Mouse (Mus musculus) limb, embryonic 10.5 days (tissue): ENCODE data around the gene Ahsg. TPM values are rescaled to one million over a fixed set of nuclear protein-coding genes. Genes with fewer than 3 reads are reported as not detected.

ENCODE experiments used
- DNase-seq: peaks from one replicate; pipeline ENCODE4 v3.0.0-alpha.2; 2017; ENCODE audit warnings: low spot score
- H3K27ac ChIP-seq: fragments of 300-500 bp; sonication (generic); 2 replicates; pipeline ENCODE4 v1.5.1; 2016; ENCODE audit warnings: mild to moderate bottlenecking
- H3K27me3 ChIP-seq: fragments of 300-500 bp; sonication (generic); 2 replicates; pipeline ENCODE4 v1.6.1; 2016; ENCODE audit warnings: low read depth, mild to moderate bottlenecking; ENCODE audit not compliant: poor library complexity, severe bottlenecking
- H3K36me3 ChIP-seq: fragments of 300-500 bp; sonication (generic); 2 replicates; pipeline ENCODE4 v1.6.1; 2016; ENCODE audit warnings: mild to moderate bottlenecking, moderate library complexity
- H3K4me1 ChIP-seq: fragments of 300-500 bp; sonication (generic); 2 replicates; pipeline ENCODE4 v1.6.1; 2016
- H3K4me3 ChIP-seq: fragments of 300-500 bp; sonication (generic); 2 replicates; pipeline ENCODE4 v1.5.1; 2016; ENCODE audit warnings: mild to moderate bottlenecking, moderate library complexity
- H3K9me3 ChIP-seq: fragments of 300-500 bp; sonication (generic); replicated peaks from 2 replicates; pipeline ENCODE4 v1.6.1; 2016; ENCODE audit warnings: mild to moderate bottlenecking
- WGBS: fragments of 180-500 bp; shearing (Covaris S2); methylation state at CpG from one replicate; pipeline ENCODE4 v1.1.7; 2016; 5-methylcytosine and 5-hydroxymethylcytosine counted together
- polyA plus RNA-seq: library from polyadenylated mRNA; unstranded; fragments of >200 nt; fragmentation: Nextera tagmentation; extraction: Ambion mirVana; gene quantifications from 2 replicates; pipeline ENCODE4 v1.2.1, GENCODE M21; 2016

The Ahsg gene
- polyA plus RNA-seq, 1 experiment from 2014 or later = not detected

DNA sequence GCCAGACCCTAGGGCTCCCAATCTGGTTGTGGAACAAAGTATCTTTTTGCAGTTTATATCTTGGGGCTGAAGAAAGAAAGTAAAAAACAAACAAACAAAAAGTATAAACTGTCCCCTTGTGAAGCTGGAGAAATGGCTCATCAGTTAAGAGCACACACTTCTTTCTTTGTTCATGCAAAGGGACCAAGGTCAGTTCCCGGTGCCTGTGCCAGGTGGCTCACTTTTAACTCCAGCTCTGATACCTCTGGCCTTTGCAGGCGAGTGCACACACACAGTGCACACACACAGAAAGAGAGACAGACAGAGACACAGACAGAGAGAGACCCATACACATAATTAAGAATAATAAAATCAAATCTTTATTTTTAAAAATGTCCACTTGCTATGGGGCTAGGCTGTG lies 5.5 kb downstream of the Ahsg start:
- no peaks in the 10 kb centered on the region for H3K9me3 ChIP-seq
- WGBS = 82% methylated on average over 2 of the region's 2 CpGs
- H3K4me1 ChIP-seq = 0 out of 2 replicates have a peak, but pooled peaks cover 3% of the 10 kb centered on the region
- H3K36me3 ChIP-seq = no peaks in the 10 kb centered on the region
- H3K4me3 ChIP-seq = no peak overlapping the region
- no peak for DNase-seq
- H3K27me3 ChIP-seq = no peaks in the 10 kb centered on the region
- H3K27ac ChIP-seq = no peak overlapping the region

GRCm38 (mm10) chr16:22899346-22899745 lies 8.3 kb downstream of the Ahsg start:
- H3K27ac ChIP-seq = no peak overlapping the region
- DNase-seq = no peak
- H3K27me3 ChIP-seq = no peaks in the 10 kb centered on the region
- H3K4me3 ChIP-seq = no peak overlapping the region
- no peaks in the 10 kb centered on the region for H3K9me3 ChIP-seq
- WGBS = 71% methylated on average over 5 of the region's 5 CpGs
- no peaks in the 10 kb centered on the region for H3K36me3 ChIP-seq
- 0 out of 2 replicates have a peak, but pooled peaks cover 3% of the 10 kb centered on the region for H3K4me1 ChIP-seq

DNA sequence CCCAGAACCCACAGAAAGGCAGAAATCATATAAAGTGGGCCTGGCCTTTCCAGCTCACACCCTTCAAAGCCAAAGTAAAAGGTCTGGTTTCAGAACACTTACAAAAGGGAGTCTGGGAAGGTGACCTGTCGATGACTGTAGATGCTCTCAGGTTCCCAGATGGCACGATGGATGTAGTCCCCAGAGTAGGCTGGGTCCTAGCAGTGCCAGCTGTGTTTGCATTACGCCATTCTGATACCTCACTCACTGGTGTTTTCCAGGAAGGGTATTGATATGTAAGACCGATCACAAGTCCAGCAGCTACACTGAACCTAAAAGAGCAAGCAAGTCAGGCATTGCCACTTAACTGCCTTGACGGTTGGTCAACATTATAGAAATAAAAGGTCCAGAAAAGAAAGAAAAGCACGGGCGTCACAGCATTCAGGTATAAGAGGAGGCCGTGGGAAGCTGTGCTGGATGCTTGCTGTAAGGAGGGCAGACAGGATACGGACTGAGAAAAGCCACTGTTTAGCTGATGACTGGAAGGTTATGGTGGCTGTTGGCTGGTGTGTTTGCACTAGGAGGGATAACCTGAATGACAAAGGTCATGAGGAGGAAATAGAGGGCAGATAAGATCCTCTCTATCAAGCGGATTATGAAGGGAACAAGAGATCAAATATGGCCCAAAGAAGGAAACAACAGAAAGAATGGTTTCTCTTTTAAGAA lies 8.9 kb downstream of the Ahsg start:
- Histone ChIP-seq H3K9me3 (no peaks in the 10 kb centered on the region), H3K27ac (no peak overlapping the region), H3K4me3 (no peak overlapping the region), H3K27me3 (no peaks in the 10 kb centered on the region), H3K36me3 (no peaks in the 10 kb centered on the region), H3K4me1 (0 out of 2 replicates have a peak, but pooled peaks cover 3% of the 10 kb centered on the region)
- no peak for DNase-seq
- WGBS = 89% methylated on average over 10 of the region's 10 CpGs

GRCm38 (mm10) chr16:22901326-22901725 lies 10.2 kb downstream of the Ahsg start:
- 0 out of 2 replicates have a peak, but pooled peaks cover 3% of the 10 kb centered on the region for H3K4me1 ChIP-seq
- DNase-seq = no peak
- no peaks in the 10 kb centered on the region for H3K9me3 ChIP-seq
- no peak overlapping the region for H3K27ac ChIP-seq
- no peak overlapping the region for H3K4me3 ChIP-seq
- no peaks in the 10 kb centered on the region for H3K36me3 ChIP-seq
- 81% methylated on average over 3 of the region's 3 CpGs for WGBS
- no peaks in the 10 kb centered on the region for H3K27me3 ChIP-seq

GRCm38 (mm10) chr16:22909290-22909689 lies 18.2 kb downstream of the Ahsg start:
- H3K27ac ChIP-seq = no peak overlapping the region
- H3K36me3 ChIP-seq = no peaks in the 10 kb centered on the region
- no peak for DNase-seq
- no peaks in the 10 kb centered on the region for H3K9me3 ChIP-seq
- WGBS = 93% methylated on average over 6 of the region's 6 CpGs
- H3K4me1 ChIP-seq = no peaks in the 10 kb centered on the region
- H3K4me3 ChIP-seq = no peak overlapping the region
- no peaks in the 10 kb centered on the region for H3K27me3 ChIP-seq

- Histone ChIP-seq H3K4me1 (no peaks in the 10 kb centered on the region), H3K27ac (no peak overlapping the region), H3K27me3 (no peaks in the 10 kb centered on the region), H3K4me3 (no peak overlapping the region), H3K36me3 (no peaks in the 10 kb centered on the region), H3K9me3 (no peaks in the 10 kb centered on the region)
- 86% methylated on average over 3 of the region's 3 CpGs for WGBS
- DNase-seq = no peak
Observed at GRCm38 (mm10) chr16:22911986-22912385, 20.9 kb downstream of the Ahsg start.

DNA sequence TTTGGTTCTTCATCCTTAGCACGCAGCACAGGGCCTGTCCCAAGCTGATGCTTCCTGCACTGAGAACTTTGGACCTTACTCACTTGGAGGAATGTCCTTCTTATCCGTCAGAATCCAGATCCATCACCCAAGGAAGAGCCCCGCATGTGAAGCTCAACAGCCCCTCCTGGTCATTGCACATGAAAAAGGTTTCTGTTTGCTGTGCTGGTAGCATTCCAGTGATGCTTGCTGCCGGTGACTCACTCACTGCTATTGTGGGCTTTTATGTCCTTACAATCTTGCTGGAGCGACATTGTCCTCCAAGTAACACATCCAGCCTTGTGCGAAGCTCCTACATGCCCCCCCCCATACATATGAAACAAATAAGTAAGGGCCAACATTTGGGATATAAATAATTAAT lies 21.8 kb downstream of the Ahsg start:
- no peak for DNase-seq
- H3K9me3 ChIP-seq = no peaks in the 10 kb centered on the region
- H3K4me1 ChIP-seq = 0 out of 2 replicates have a peak, but pooled peaks cover 1% of the 10 kb centered on the region
- no peaks in the 10 kb centered on the region for H3K36me3 ChIP-seq
- 83% methylated on average over 6 of the region's 6 CpGs for WGBS
- H3K27ac ChIP-seq = no peak overlapping the region
- H3K27me3 ChIP-seq = no peaks in the 10 kb centered on the region
- H3K4me3 ChIP-seq = no peak overlapping the region

GRCm38 (mm10) chr16:22914276-22914675 lies 23.2 kb downstream of the Ahsg start:
- Histone ChIP-seq H3K4me3 (no peak overlapping the region), H3K27ac (no peak overlapping the region), H3K27me3 (no peaks in the 10 kb centered on the region), H3K4me1 (peaks cover 12% of the 10 kb centered on the region), H3K9me3 (no peaks in the 10 kb centered on the region), H3K36me3 (no peaks in the 10 kb centered on the region)
- DNase-seq = no peak

DNA sequence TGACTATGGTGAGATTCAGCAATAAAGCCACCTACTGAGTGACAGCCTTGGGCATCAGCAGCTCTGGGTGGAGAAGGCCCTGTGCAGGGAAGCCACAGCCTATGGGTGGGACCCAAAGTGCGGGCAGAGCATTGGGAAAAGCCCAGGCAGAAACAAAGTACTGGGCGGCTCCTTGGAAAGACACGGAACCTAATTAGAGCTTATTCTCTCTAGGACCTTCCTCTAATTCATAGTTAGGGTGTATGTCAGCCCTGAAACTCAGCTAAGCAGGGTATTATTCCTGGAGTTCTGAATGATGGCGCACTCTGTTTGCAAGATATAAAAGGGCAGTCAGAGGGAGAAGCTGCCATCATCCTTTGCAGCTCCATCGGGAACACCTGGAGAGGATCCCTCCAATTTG lies 27.0 kb downstream of the Ahsg start, which contains the start of gene Fetub:
Gene Fetub, plus strand, starts transcription at position 301 of the 400 bp plus-strand sequence.
- H3K27ac ChIP-seq = no peak within 1 kb of the TSS
- 91% methylated on average over 5 of the region's 5 CpGs for WGBS

DNA sequence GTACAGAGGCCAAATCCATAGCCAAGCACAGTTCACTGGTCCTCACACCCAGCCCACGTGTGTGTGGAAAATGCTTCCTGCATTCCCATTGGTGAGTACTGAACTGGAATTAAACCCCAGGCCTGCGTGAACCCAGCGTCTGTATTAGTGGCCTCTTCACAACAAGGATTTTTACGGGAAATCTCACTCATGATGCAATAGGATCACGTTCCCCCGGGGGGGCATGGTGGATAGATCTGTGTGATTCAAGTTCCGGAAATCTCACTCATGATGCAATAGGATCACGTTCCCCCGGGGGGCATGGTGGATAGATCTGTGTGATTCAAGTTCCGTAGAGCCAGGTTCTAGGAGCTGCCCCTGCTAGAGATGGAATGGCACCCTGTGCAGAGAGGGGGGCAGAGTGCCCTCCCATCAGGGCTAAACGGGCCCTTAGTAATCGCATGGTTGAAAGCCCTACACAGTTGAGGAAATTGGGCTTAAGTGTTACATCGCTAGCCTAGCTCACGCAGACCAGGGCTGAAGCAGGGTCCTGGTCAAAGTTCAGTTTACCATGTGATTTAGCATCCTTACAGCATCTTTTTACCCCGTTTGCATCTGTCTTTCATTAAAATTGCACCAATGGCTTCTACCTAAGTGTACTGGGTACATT lies 27.7 kb downstream of the Ahsg start:
- H3K4me1 ChIP-seq = peaks cover 18% of the 10 kb centered on the region
- peak; percentile 34 for DNase-seq
- no peaks in the 10 kb centered on the region for H3K9me3 ChIP-seq
- no peak overlapping the region for H3K4me3 ChIP-seq
- 69% methylated on average over 15 of the region's 15 CpGs for WGBS
- H3K27ac ChIP-seq = no peak overlapping the region
- no peaks in the 10 kb centered on the region for H3K36me3 ChIP-seq
- H3K27me3 ChIP-seq = no peaks in the 10 kb centered on the region

More for the DNA sequence above, 27.0 kb downstream of the Ahsg start, which contains the start of gene Fetub:
- Histone ChIP-seq H3K27me3 (no peaks in the 10 kb centered on the region), H3K4me1 (peaks cover 18% of the 10 kb centered on the region), H3K36me3 (no peaks in the 10 kb centered on the region), H3K4me3 (no peak within 1 kb of the TSS), H3K9me3 (no peaks in the 10 kb centered on the region)
- no peak for DNase-seq

DNA sequence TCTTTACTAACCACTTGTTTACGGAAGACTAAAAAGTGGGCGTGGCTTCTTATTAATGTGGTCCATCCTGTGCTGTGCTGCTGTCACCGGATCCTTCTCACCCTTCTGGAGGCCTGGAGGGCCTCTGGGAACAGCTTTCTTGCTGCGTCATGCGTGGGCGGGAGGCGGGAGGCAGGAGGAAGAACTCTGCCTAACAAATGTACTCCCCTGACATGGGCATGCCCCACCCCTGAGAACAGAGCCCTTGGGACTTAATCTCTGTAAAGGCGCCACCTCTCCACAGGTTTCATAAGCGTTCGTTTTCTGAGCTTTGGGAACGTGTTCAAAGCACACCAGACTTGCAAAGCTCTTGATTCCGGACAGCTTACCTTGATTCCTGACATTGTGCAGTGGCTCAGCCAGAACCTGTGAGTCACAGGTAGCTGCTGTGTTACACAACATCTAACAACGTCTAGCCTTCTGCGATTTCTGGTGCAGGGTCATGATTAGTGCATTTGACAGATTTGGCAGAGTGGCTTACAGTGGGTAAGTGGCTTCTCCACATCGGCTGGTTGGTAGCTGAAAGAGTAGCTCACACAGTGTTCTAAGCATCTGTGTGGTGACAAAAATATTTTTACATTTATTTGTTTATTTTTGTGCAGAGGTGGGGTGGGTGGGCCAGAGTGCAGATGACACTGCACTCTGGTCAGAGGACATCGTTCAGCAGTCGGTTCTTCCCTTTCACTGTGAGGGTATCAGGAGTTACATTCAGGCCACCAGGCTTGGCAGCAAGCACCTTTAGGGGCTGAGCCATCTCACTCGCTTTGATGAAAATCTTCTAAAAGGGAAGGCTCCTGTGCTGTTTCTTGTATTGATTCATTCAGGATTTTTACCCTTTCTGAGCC lies 29.1 kb downstream of the Ahsg start:
- WGBS = 60% methylated on average over 18 of the region's 18 CpGs

DNA sequence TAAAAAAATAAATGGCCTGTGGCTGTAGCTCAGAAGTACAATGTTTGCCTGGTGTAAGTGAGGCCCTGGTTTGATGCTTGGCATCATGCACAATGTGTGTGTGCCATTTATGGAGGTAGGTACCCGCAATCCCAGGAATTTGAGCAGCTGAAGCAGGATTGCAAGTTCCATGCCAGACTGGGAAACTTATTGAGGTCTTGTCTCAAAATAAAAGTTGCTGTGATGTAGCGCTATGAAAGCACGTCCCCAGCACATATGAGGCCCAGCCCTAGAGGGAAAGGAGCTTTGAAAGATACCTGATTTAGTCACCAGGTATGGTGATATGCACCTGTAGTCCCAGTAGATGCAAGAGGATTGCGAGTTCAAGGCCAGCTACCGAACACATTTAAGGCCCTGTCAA lies 30.7 kb downstream of the Ahsg start:
- no peak for DNase-seq
- WGBS = 94% methylated on average over 5 of the region's 5 CpGs
- no peaks in the 10 kb centered on the region for H3K9me3 ChIP-seq

More for the DNA sequence above, 29.1 kb downstream of the Ahsg start:
- Histone ChIP-seq H3K27ac (no peak overlapping the region), H3K27me3 (no peaks in the 10 kb centered on the region), H3K9me3 (no peaks in the 10 kb centered on the region), H3K36me3 (no peaks in the 10 kb centered on the region), H3K4me1 (peaks cover 18% of the 10 kb centered on the region), H3K4me3 (no peak overlapping the region)
- peak; percentile 40 for DNase-seq

DNA sequence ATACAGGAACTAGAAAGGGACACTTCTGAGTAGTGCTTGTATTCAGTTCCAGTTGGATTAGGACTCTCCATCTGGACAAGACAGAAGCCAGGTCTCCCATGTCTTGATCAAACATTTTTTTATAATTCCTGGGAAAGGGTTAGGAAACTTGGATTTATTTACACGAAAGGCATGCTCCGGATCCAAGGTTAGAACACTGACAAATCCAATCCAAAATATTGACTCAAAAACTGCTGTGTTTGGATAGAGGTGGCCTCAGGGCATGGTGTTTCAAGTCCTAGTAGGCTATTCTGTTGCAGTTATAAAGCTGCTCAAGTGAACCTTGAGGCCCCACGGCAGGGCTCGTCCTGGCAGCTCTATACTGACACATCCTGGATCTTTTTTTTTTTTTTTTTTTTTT lies 31.4 kb downstream of the Ahsg start:
- no peaks in the 10 kb centered on the region for H3K9me3 ChIP-seq
- H3K27ac ChIP-seq = no peak overlapping the region
- peaks cover 18% of the 10 kb centered on the region for H3K4me1 ChIP-seq
- no peaks in the 10 kb centered on the region for H3K27me3 ChIP-seq
- no peak for DNase-seq
- 93% methylated on average over 4 of the region's 4 CpGs for WGBS
- H3K4me3 ChIP-seq = no peak overlapping the region
- no peaks in the 10 kb centered on the region for H3K36me3 ChIP-seq

More for the DNA sequence above, 30.7 kb downstream of the Ahsg start:
- Histone ChIP-seq H3K4me1 (peaks cover 18% of the 10 kb centered on the region), H3K27ac (no peak overlapping the region), H3K36me3 (no peaks in the 10 kb centered on the region), H3K4me3 (no peak overlapping the region), H3K27me3 (no peaks in the 10 kb centered on the region)
